Mouse (Mus musculus): Measurements from ENCODE around the gene Egfem1.

Egfem1 gene

DNA sequence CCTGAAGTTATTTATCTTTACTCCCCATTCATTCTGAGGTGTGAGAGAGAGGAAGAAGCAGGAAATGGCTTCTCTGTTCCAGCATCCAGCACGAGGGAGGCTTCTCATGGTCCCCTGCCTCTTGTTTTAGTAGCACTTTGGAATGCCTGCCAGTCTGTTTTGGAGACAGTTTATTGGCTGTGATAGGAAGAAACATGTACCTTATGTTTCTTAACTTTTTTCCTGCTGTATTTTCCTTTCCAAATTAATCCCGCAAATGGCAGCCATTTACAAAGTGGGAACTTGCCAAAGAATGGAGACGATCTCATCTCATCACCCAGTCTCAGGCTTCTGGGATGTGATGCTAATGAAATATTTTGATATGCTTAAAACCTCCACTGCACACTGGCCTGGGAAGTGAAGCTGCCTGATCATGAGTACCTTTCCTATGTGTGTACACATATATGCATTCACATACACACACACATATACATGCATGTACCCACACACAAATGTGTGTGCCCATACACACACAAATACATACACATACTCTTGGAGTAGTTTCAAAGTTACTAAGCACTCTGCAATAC, 260.5 kb downstream of the Egfem1 start:
- no peak for DNase-seq (ENCODE audit: low read depth, low spot score)

- DNase-seq (ENCODE audit: low read depth, low spot score): no peak
Measured at GRCm38 (mm10) chr3:29345805-29346204, 264.0 kb downstream of the Egfem1 start.

- DNase-seq (ENCODE audit: low read depth, low spot score): no peak
Measured at GRCm38 (mm10) chr3:29366907-29367306, 285.1 kb downstream of the Egfem1 start.

- DNase-seq (ENCODE audit: low read depth, low spot score): no peak
Measured at GRCm38 (mm10) chr3:29370519-29370918, 288.7 kb downstream of the Egfem1 start.

DNA sequence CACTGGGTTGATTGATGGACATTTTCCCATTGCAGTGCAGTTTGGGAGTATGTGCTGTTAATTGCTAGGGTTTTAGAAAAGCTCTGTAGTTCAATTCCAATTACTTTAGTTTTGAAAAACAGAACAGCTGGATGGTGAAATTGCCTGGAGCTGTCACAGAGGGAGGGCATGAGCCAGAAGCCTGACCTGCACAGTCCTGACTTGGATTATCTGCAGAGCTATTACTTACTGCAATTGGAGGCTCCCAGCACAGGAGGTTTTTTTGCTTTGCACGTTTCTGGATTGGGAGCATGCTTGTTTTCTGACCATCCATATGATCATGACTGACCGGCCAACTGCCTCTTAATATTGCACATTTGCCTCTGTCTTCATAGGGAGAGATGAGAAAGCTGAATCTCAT, 299.4 kb downstream of the Egfem1 start:
- DNase-seq (ENCODE audit: low read depth, low spot score): no peak

GRCm38 (mm10) chr3:29399064-29399463, 317.2 kb downstream of the Egfem1 start:
- DNase-seq (ENCODE audit: low read depth, low spot score): peak; percentile 53

- no peak for DNase-seq (ENCODE audit: low read depth, low spot score)
Measured at GRCm38 (mm10) chr3:29421634-29422033, 339.8 kb downstream of the Egfem1 start.

- DNase-seq (ENCODE audit: low read depth, low spot score): no peak
Measured at GRCm38 (mm10) chr3:29432109-29433091, 350.6 kb downstream of the Egfem1 start.

GRCm38 (mm10) chr3:29443024-29443423, 361.2 kb downstream of the Egfem1 start:
- no peak for DNase-seq (ENCODE audit: low read depth, low spot score)

- no peak for DNase-seq (ENCODE audit: low read depth, low spot score)
Measured at GRCm38 (mm10) chr3:29444661-29445060, 362.8 kb downstream of the Egfem1 start.

- DNase-seq (ENCODE audit: low read depth, low spot score): no peak
Measured at GRCm38 (mm10) chr3:29446081-29446480, 364.3 kb downstream of the Egfem1 start.

- DNase-seq (ENCODE audit: low read depth, low spot score): no peak
Measured at GRCm38 (mm10) chr3:29448829-29449406, 367.1 kb downstream of the Egfem1 start.

DNA sequence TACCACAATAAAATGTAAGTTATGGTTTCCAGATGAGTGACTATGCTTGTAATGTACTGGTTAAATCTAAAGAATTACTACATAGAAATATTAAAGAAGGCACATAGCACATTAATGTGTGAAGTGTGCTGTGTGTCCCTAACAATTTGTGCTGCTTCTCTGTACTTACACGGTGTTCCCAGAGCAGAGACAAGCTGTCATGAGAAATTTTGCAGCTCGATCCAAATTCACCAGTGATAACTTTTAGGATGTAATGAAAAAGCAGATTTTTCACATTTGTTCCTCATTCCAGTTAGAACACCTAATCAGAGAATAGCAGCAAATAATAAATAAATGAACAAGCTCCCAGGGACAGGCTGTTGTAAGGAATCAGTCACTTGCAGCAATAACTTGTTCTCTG, 416.4 kb downstream of the Egfem1 start:
- DNase-seq (ENCODE audit: low read depth, low spot score): no peak

- no peak for DNase-seq (ENCODE audit: low read depth, low spot score)
Measured at GRCm38 (mm10) chr3:29499188-29499587, 417.4 kb downstream of the Egfem1 start.

GRCm38 (mm10) chr3:29525298-29525962, 443.6 kb downstream of the Egfem1 start:
- peak; percentile 6 for DNase-seq (ENCODE audit: low read depth, low spot score)

DNA sequence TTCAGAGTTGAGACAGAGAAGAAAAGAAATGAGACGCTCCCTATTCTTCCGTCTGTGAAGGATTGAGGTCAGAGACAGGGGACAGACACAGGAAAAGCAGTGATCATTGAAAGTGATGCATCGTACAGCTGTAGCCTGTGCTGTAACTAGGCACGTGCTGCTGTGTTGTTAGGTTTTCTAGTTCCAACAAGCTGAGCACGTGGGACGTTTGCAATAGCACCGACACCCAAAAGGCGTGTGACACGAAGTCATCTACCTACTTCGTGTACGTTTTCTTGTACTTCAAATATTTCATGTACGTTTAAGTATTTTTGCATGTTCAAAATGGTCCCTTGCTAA, 444.1 kb downstream of the Egfem1 start:
- no peak for DNase-seq (ENCODE audit: low read depth, low spot score)

DNA sequence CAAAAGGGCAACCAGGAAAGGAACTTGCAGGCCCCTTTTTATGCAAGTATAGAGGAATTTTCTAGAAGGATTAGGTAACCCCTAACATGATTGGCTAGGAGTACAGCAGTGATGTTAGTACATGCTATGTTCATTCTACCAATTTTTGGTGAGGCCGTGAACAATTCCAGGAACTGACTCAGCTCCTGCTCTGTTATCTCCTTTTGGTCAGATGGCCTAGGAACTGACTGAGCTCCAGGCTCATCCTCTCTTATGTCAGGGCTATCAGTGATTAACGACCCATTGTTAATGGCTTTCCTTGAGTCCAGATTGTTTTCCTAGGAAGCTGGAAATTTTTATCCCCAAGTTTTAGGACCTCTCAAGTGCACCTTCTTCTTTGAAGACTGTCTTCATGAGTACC, 457.4 kb downstream of the Egfem1 start:
- DNase-seq (ENCODE audit: low read depth, low spot score): no peak

GRCm38 (mm10) chr3:29539902-29540301, 458.1 kb downstream of the Egfem1 start:
- DNase-seq (ENCODE audit: low read depth, low spot score): peak; percentile 27

- no peak for DNase-seq (ENCODE audit: low read depth, low spot score)
Measured at GRCm38 (mm10) chr3:29541477-29542079, 459.8 kb downstream of the Egfem1 start.

DNA sequence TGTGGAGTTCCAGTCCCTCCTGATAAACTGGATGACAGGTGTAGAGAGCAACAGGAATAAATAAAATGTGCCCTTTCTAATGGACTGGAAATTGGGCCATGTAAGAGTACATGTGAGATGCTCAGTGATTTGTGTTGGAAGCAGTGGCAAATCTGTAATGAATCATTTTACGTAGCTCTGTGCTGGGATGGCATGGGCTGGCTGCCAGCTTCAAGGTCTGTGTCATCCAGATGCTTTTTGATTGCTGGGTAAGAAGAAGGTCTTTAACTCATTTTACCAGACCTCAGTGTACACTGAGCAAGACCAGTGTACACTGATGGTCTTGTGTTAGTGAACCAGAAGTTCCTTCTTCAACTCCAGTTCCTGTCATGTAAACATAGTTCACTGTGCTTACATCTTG, 462.2 kb downstream of the Egfem1 start:
- DNase-seq (ENCODE audit: low read depth, low spot score): no peak

DNA sequence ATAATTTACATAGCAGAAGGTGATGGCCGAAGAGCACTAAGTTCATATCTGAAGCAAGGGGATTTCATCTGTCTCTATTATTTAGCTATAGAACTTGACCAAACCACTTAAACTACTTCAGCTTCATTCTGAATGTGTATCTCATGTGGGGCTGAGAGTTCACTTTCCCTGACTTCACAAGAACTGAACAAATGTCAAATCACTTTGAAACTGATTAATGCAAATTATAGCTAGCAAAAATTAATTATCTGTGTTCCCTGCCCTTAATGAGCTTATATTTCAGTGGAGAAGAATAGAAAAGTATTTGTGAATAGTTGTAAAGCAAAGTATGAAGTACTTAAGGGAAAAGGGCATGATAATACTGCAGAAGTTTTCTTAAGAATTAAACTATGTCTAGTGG, 481.3 kb downstream of the Egfem1 start:
- no peak for DNase-seq (ENCODE audit: low read depth, low spot score)
